Mouse (Mus musculus): ENCODE measurements at regions not wholly inside any gene's neighbourhood (a gene's known extent, or its start where the extent isn't known, plus 50 kb on each side); places are given as distances from the start of the nearest gene placed in this dataset.
A peak's percentile ranks its signal among the peaks of the same experiment; 100 is the strongest.

- DNase-seq (ENCODE audit: low read depth, low spot score): no peak
Observed at GRCm38 (mm10) chr13:114672411-114672810, 145.6 kb upstream of the Mocs2 start.

- no peak for DNase-seq (ENCODE audit: low read depth, low spot score)
Observed at GRCm38 (mm10) chr13:114679703-114680378, 138.2 kb upstream of the Mocs2 start.

- no peak for DNase-seq (ENCODE audit: low read depth, low spot score)
Observed at GRCm38 (mm10) chr13:114680379-114680733, 137.7 kb upstream of the Mocs2 start.

GRCm38 (mm10) chr13:114681196-114681595 is 136.8 kb upstream of the Mocs2 start:
- no peak for DNase-seq (ENCODE audit: low read depth, low spot score)

- no peak for DNase-seq (ENCODE audit: low read depth, low spot score)
Observed at GRCm38 (mm10) chr13:114681887-114682286, 136.1 kb upstream of the Mocs2 start.

- DNase-seq (ENCODE audit: low read depth, low spot score): no peak
Observed at GRCm38 (mm10) chr13:114682891-114683290, 135.1 kb upstream of the Mocs2 start.

- no peak for DNase-seq (ENCODE audit: low read depth, low spot score)
Observed at GRCm38 (mm10) chr13:114684298-114684697, 133.7 kb upstream of the Mocs2 start.

GRCm38 (mm10) chr13:114685368-114685767 is 132.7 kb upstream of the Mocs2 start:
- DNase-seq (ENCODE audit: low read depth, low spot score): no peak

GRCm38 (mm10) chr13:114712601-114713000 is 105.4 kb upstream of the Mocs2 start:
- no peak for DNase-seq (ENCODE audit: low read depth, low spot score)

- DNase-seq (ENCODE audit: low read depth, low spot score): no peak
Observed at GRCm38 (mm10) chr13:114719771-114720170, 98.3 kb upstream of the Mocs2 start.

- DNase-seq (ENCODE audit: low read depth, low spot score): no peak
Observed at GRCm38 (mm10) chr13:114726828-114727227, 91.2 kb upstream of the Mocs2 start.

- DNase-seq (ENCODE audit: low read depth, low spot score): no peak
Observed at GRCm38 (mm10) chr13:114735066-114735465, 83.0 kb upstream of the Mocs2 start.

GRCm38 (mm10) chr13:114736066-114736465 is 82.0 kb upstream of the Mocs2 start:
- no peak for DNase-seq (ENCODE audit: low read depth, low spot score)

GRCm38 (mm10) chr13:114742534-114742933 is 75.5 kb upstream of the Mocs2 start:
- DNase-seq (ENCODE audit: low read depth, low spot score): no peak

GRCm38 (mm10) chr13:114745814-114746213 is 72.2 kb upstream of the Mocs2 start:
- DNase-seq (ENCODE audit: low read depth, low spot score): no peak

- DNase-seq (ENCODE audit: low read depth, low spot score): peak; percentile 10
Observed at GRCm38 (mm10) chr13:114757459-114757858, 60.6 kb upstream of the Mocs2 start.

- DNase-seq (ENCODE audit: low read depth, low spot score): no peak
Observed at GRCm38 (mm10) chr13:114759886-114760285, 58.1 kb upstream of the Mocs2 start.

GRCm38 (mm10) chr13:114760901-114761300 is 57.1 kb upstream of the Mocs2 start:
- no peak for DNase-seq (ENCODE audit: low read depth, low spot score)

Measured in ES-CJ7 (cell line).